Mouse (Mus musculus) CH12.LX (cell line): ENCODE measurements at regions not wholly inside any gene's neighbourhood (a gene's known extent, or its start where the extent isn't known, plus 50 kb on each side); places are given as distances from the start of the nearest gene placed in this dataset.

ENCODE experiments used
- DNase-seq: peaks from one replicate; pipeline ENCODE4 v3.0.0-alpha.2; 2013; ENCODE audit errors: extremely low read depth
- H3K27ac ChIP-seq: 2 replicates; pipeline ENCODE4 v1.5.1; 2012; ENCODE audit warnings: low read depth, mild to moderate bottlenecking, control low read depth, moderate library complexity; ENCODE audit not compliant: insufficient read depth
- H3K27me3 ChIP-seq: replicated peaks from 2 replicates; pipeline ENCODE3; 2012; ENCODE audit warnings: inconsistent platforms
- H3K36me3 ChIP-seq, 2 experiments: replicated peaks in 1 of 2; 2 replicates each; pipeline versions ENCODE3 to v1.6.1; 2012; ENCODE audit warnings: inconsistent platforms in 1 of 2, low read length in 1 of 2, mild to moderate bottlenecking in 1 of 2, mixed read lengths in 1 of 2, moderate library complexity in 1 of 2; ENCODE audit not compliant: control insufficient read depth in 1 of 2, insufficient read depth in 1 of 2
- H3K4me1 ChIP-seq, 2 experiments: 2 replicates each; pipeline ENCODE4 v1.6.1; 2012; ENCODE audit warnings: inconsistent platforms in 1 of 2, moderate library complexity in 1 of 2; ENCODE audit not compliant: insufficient read depth in 2 of 2, control insufficient read depth in 1 of 2
- H3K4me2 ChIP-seq: 2 replicates; pipeline ENCODE4 v1.6.1; 2012; ENCODE audit warnings: low read depth, mild to moderate bottlenecking, control low read depth; ENCODE audit not compliant: poor library complexity, insufficient read depth, severe bottlenecking
- H3K4me3 ChIP-seq, 3 experiments: fragments of 150-350 bp in 1 of 3; sonication (generic) in 1 of 3; replicated peaks in 1 of 3; 2 replicates each; pipeline versions ENCODE3 to v1.5.1; 2011 to 2012; ENCODE audit warnings: low read depth in 2 of 3, low read length in 2 of 3, mild to moderate bottlenecking in 2 of 3, moderate library complexity in 2 of 3, control low read depth in 1 of 3, improper control_type of control experiment in 1 of 3, inconsistent platforms in 1 of 3, mixed read lengths in 1 of 3; ENCODE audit not compliant: poor library complexity in 1 of 3
- H3K79me2 ChIP-seq: replicated peaks from 2 replicates; pipeline ENCODE4 v1.6.1; 2012; ENCODE audit warnings: mild to moderate bottlenecking, moderate library complexity; ENCODE audit not compliant: control insufficient read depth, poor library complexity, insufficient read depth, severe bottlenecking; ENCODE audit errors: extremely low read depth
- H3K9ac ChIP-seq: 2 replicates; pipeline ENCODE4 v1.6.1; 2012; ENCODE audit warnings: low read depth, mild to moderate bottlenecking, control low read depth, moderate library complexity; ENCODE audit not compliant: insufficient read depth
- H3K9me3 ChIP-seq: replicated peaks from 2 replicates; pipeline ENCODE3; 2012; ENCODE audit warnings: low read length, inconsistent platforms, mixed read lengths
- BHLHE40 ChIP-seq: IDR thresholded peaks from 2 replicates; pipeline ENCODE4 v1.6.1; 2011; ENCODE audit warnings: mild to moderate bottlenecking, low read depth, low read length, improper control_type of control experiment
- CHD1 ChIP-seq: IDR thresholded peaks from 2 replicates; pipeline ENCODE4 v1.6.1; 2012; ENCODE audit warnings: low read depth, low read length, improper control_type of control experiment, inconsistent platforms
- CHD2 ChIP-seq: IDR thresholded peaks from 2 replicates; pipeline ENCODE4 v1.6.1; 2011; ENCODE audit warnings: low read length, improper control_type of control experiment
- CTCF ChIP-seq, 2 experiments: IDR thresholded peaks in 1 of 2; conservative IDR thresholded peaks in 1 of 2; 2 replicates each; pipeline ENCODE4 v1.5.1; 2011 to 2012; ENCODE audit warnings: low read depth in 2 of 2, low read length in 2 of 2, improper control_type of control experiment in 1 of 2, inconsistent platforms in 1 of 2, mild to moderate bottlenecking in 1 of 2, moderate library complexity in 1 of 2
- E2F4 ChIP-seq: IDR thresholded peaks from 2 replicates; pipeline ENCODE4 v1.6.1; 2011; ENCODE audit warnings: low read depth, low read length, improper control_type of control experiment; ENCODE audit not compliant: insufficient replicate concordance
- ELF1 ChIP-seq: IDR thresholded peaks from 2 replicates; pipeline ENCODE4 v1.6.1; 2014; ENCODE audit warnings: low read depth, mild to moderate bottlenecking, inconsistent platforms, low read length, improper control_type of control experiment
- EP300 ChIP-seq: IDR thresholded peaks from 2 replicates; pipeline ENCODE4 v1.6.1; 2011; ENCODE audit warnings: low read length, improper control_type of control experiment
- ETS1 ChIP-seq: conservative IDR thresholded peaks from 2 replicates; pipeline ENCODE4 v1.6.1; 2012; ENCODE audit warnings: low read depth, mild to moderate bottlenecking, inconsistent platforms, low read length, improper control_type of control experiment, moderate library complexity
- GABPA ChIP-seq: IDR thresholded peaks from 2 replicates; pipeline ENCODE4 v1.6.1; 2012; ENCODE audit warnings: low read depth, low read length, improper control_type of control experiment, inconsistent platforms; ENCODE audit not compliant: insufficient replicate concordance
- HCFC1 ChIP-seq: IDR thresholded peaks from 2 replicates; pipeline ENCODE4 v1.6.1; 2012; ENCODE audit warnings: low read depth, mild to moderate bottlenecking, inconsistent platforms, low read length, improper control_type of control experiment
- IRF4 ChIP-seq: IDR thresholded peaks from 2 replicates; pipeline ENCODE4 v1.6.1; 2014; ENCODE audit warnings: low read depth, mild to moderate bottlenecking, inconsistent platforms, low read length, improper control_type of control experiment
- JUN ChIP-seq: IDR thresholded peaks from 2 replicates; pipeline ENCODE4 v1.6.1; 2011; ENCODE audit warnings: low read depth, mild to moderate bottlenecking, low read length, improper control_type of control experiment, moderate library complexity; ENCODE audit not compliant: insufficient read depth
- KAT2A ChIP-seq: IDR thresholded peaks from 2 replicates; pipeline ENCODE4 v1.6.1; 2012; ENCODE audit warnings: low read length, improper control_type of control experiment, inconsistent platforms; ENCODE audit not compliant: insufficient replicate concordance
- MAFK ChIP-seq: IDR thresholded peaks from 2 replicates; pipeline ENCODE4 v1.6.1; 2011; ENCODE audit warnings: low read length, improper control_type of control experiment; ENCODE audit not compliant: insufficient replicate concordance
- MAX ChIP-seq: IDR thresholded peaks from 2 replicates; pipeline ENCODE4 v1.6.1; 2011; ENCODE audit warnings: low read length, improper control_type of control experiment
- MXI1 ChIP-seq: IDR thresholded peaks from 2 replicates; pipeline ENCODE4 v1.6.1; 2011; ENCODE audit warnings: mild to moderate bottlenecking, low read depth, low read length, improper control_type of control experiment
- MYC ChIP-seq: IDR thresholded peaks from 2 replicates; pipeline ENCODE4 v1.6.1; 2011; ENCODE audit warnings: low read depth, mild to moderate bottlenecking, improper control_type of control experiment, low read length
- NRF1 ChIP-seq: IDR thresholded peaks from 2 replicates; pipeline ENCODE4 v1.6.1; 2014; ENCODE audit warnings: low read depth, mild to moderate bottlenecking, inconsistent platforms, low read length, improper control_type of control experiment, moderate library complexity
- PAX5 ChIP-seq: IDR thresholded peaks from 2 replicates; pipeline ENCODE4 v1.6.1; 2012; ENCODE audit warnings: low read length, inconsistent platforms, mixed read lengths
- POLR2A ChIP-seq: IDR thresholded peaks from 2 replicates; pipeline ENCODE4 v1.6.1; 2011; ENCODE audit warnings: low read depth, mild to moderate bottlenecking, improper control_type of control experiment, low read length
- POLR2AphosphoS2 ChIP-seq: IDR thresholded peaks from 2 replicates; pipeline ENCODE4 v1.6.1; 2011; ENCODE audit warnings: low read depth, low read length, improper control_type of control experiment
- RAD21 ChIP-seq: IDR thresholded peaks from 2 replicates; pipeline ENCODE4 v1.6.1; 2011; ENCODE audit warnings: low read depth, mild to moderate bottlenecking, low read length, improper control_type of control experiment, moderate library complexity
- SIN3A ChIP-seq: IDR thresholded peaks from 2 replicates; pipeline ENCODE4 v1.6.1; 2012; ENCODE audit warnings: low read length, improper control_type of control experiment, inconsistent platforms
- SMC3 ChIP-seq: IDR thresholded peaks from 2 replicates; pipeline ENCODE4 v1.6.1; 2011; ENCODE audit warnings: low read depth, low read length, improper control_type of control experiment
- UBTF ChIP-seq: IDR thresholded peaks from 2 replicates; pipeline ENCODE4 v1.6.1; 2012; ENCODE audit warnings: low read depth, mild to moderate bottlenecking, inconsistent platforms, low read length, improper control_type of control experiment, moderate library complexity
- USF1 ChIP-seq: IDR thresholded peaks from 2 replicates; pipeline ENCODE4 v1.6.1; 2014; ENCODE audit warnings: low read depth, mild to moderate bottlenecking, inconsistent platforms, low read length, improper control_type of control experiment
- USF2 ChIP-seq: conservative IDR thresholded peaks from 2 replicates; pipeline ENCODE4 v1.6.1; 2011; ENCODE audit warnings: low read depth, low read length, improper control_type of control experiment
- ZC3H11A ChIP-seq: IDR thresholded peaks from 2 replicates; pipeline ENCODE4 v1.6.1; 2012; ENCODE audit warnings: low read depth, mild to moderate bottlenecking, inconsistent platforms, low read length, improper control_type of control experiment
- ZNF384 ChIP-seq: IDR thresholded peaks from 2 replicates; pipeline ENCODE4 v1.6.1; 2012; ENCODE audit warnings: low read depth, low read length, improper control_type of control experiment, inconsistent platforms
- dilution Hi-C: fragments of 300-500 bp; cut with MboI; formaldehyde crosslinking; loops from 2 replicates; pipeline ENCODE4 v1.14.3; 2020; ENCODE audit warnings: low sequenced_read_pairs; ENCODE audit not compliant: extremely low pct_unique_long_range_greater_than_20kb, extremely low pct_ligation_motif_present
- in situ Hi-C: fragments of 300-500 bp; cut with MboI; formaldehyde crosslinking; loops from 3 replicates; pipeline ENCODE4 v1.14.3; 2019; ENCODE audit warnings: low sequenced_read_pairs, low pct_ligation_motif_present, low pct_unique_long_range_greater_than_20kb, mixed read lengths

- H3K4me1 ChIP-seq, result peaks cover 8 to 20% of the 10 kb centered on the region in 2 experiments; a peak in 3 of 4 replicates
- in situ Hi-C loops, result no loop called here
- H3K27ac ChIP-seq, result no peak overlapping the region
- peak; percentile 24 for DNase-seq
- no peaks in the 10 kb centered on the region for H3K36me3 ChIP-seq
- no peaks in the 10 kb centered on the region for H3K27me3 ChIP-seq
- 0 out of 2 replicates have a peak overlapping the region, but pooled peaks have one; percentile 36 for H3K4me2 ChIP-seq
- TF ChIP-seq USF1 (no peak), MAFK (0 out of 2 replicates have a peak, but pooled peaks have one; percentile 10), ZC3H11A (no peak), IRF4 (no peak), UBTF (no peak), PAX5 (no peak), POLR2AphosphoS2 (no peak), RAD21 (no peak), ELF1 (no peak), ETS1 (no peak), ZNF384 (peak; percentile 65; the same call in 1 of the 2 replicates), CHD2 (no peak), CTCF (conservative IDR thresholded peaks at IDR 0.05 in 1 of 2, IDR thresholded peaks at IDR 0.05 in 1 of 2; ENCODE audit: low read depth in 2 of 2, low read length in 2 of 2) (no peak), USF2 (no peak), POLR2A (no peak), GABPA (no peak), HCFC1 (no peak), EP300 (peak; percentile 50; the same call in 1 of the 2 replicates)
- no peaks in the 10 kb centered on the region for H3K79me2 ChIP-seq
- H3K4me3 ChIP-seq, result no peak overlapping the region
- dilution Hi-C loops, result no loop called here
- H3K9me3 ChIP-seq, result no peaks in the 10 kb centered on the region
- no peak overlapping the region for H3K9ac ChIP-seq
Observed at GRCm38 (mm10) chr2:45246061-45246945, 129.1 kb upstream of the Zeb2 start.

DNA sequence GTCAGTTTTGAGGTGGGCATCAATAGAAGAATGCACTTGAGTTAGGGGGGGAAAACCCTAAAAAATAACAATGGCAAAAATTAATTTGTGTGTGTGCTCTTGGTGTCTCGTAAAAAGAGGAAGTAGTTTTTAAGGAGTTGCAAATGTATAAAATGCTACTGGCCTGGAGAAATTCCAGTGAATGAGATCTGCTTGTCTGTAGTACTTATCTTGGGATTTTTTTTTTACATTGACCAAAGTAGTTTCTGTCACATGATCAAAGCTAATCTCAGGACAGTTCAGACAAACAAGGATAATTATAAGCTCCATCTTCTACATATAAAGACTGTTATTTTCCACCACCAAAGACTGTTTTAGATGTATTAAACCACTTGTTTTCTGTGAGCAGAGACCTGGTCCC is 128.3 kb upstream of the Zeb2 start:
- H3K9me3 ChIP-seq, result no peaks in the 10 kb centered on the region
- H3K4me2 ChIP-seq, result no peak overlapping the region
- no peak for DNase-seq
- no peak overlapping the region for H3K4me3 ChIP-seq
- H3K27ac ChIP-seq, result no peak overlapping the region
- in situ Hi-C loops, result no loop called here
- dilution Hi-C loops, result no loop called here
- H3K4me1 ChIP-seq, result peaks cover 8 to 20% of the 10 kb centered on the region in 2 experiments; a peak in 3 of 4 replicates
- no peaks in the 10 kb centered on the region for H3K79me2 ChIP-seq
- no peak overlapping the region for H3K9ac ChIP-seq
- no peaks in the 10 kb centered on the region for H3K36me3 ChIP-seq
- no peaks in the 10 kb centered on the region for H3K27me3 ChIP-seq
- no peak for TF ChIP-seq UBTF
- no peak for TF ChIP-seq POLR2AphosphoS2
- TF ChIP-seq JUN, result no peak
- TF ChIP-seq KAT2A, result no peak
- no peak for TF ChIP-seq MAFK
- TF ChIP-seq CHD1, result no peak
- no peak for TF ChIP-seq MAX
- TF ChIP-seq CHD2, result no peak
- TF ChIP-seq MXI1, result no peak
- no peak for TF ChIP-seq E2F4
- TF ChIP-seq USF1, result no peak
- no peak for TF ChIP-seq MYC
- TF ChIP-seq RAD21, result no peak
- no peak for TF ChIP-seq SMC3
- no peak for TF ChIP-seq EP300
- TF ChIP-seq ETS1, result no peak
- no peak for TF ChIP-seq BHLHE40
- TF ChIP-seq CTCF (conservative IDR thresholded peaks at IDR 0.05 in 1 of 2, IDR thresholded peaks at IDR 0.05 in 1 of 2; ENCODE audit: low read depth in 2 of 2, low read length in 2 of 2), result no peak
- TF ChIP-seq NRF1, result no peak
- TF ChIP-seq SIN3A, result no peak
